Mouse (Mus musculus) neutrophil, adult 83 days (primary cell): ENCODE data around the gene Sept12. TPM values are rescaled to one million over a fixed set of nuclear protein-coding genes. Genes with fewer than 3 reads are reported as not detected.

ENCODE experiments used
- total RNA-seq, 2 experiments: library from RNA; stranded (reverse); gene quantifications; one replicate each; pipeline ENCODE4 v1.2.4; 2023

Gene Sept12
- not detected for total RNA-seq

DNA sequence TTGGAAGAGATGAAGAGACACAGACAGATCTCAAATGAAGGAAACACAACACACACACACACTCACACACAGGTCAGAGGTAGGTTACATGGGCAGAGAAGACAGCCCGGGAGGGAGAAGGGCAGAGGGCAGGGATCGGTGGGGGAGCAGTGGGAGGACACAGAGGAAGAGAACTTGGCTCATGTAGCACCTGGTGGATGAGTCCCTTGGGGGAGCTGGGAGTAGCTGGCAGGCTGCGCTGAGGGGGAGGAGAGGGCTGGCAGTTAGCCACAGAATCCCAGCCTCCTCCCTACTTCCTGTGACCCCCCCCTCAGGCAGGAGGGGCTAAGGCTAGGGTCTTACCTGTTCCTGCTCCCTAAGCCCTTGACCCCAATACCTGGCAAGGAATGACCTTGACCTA is at the start of gene Sept12:
Sept12 (minus strand) TSS at position 300 of the 400 bp plus-strand sequence.

DNA sequence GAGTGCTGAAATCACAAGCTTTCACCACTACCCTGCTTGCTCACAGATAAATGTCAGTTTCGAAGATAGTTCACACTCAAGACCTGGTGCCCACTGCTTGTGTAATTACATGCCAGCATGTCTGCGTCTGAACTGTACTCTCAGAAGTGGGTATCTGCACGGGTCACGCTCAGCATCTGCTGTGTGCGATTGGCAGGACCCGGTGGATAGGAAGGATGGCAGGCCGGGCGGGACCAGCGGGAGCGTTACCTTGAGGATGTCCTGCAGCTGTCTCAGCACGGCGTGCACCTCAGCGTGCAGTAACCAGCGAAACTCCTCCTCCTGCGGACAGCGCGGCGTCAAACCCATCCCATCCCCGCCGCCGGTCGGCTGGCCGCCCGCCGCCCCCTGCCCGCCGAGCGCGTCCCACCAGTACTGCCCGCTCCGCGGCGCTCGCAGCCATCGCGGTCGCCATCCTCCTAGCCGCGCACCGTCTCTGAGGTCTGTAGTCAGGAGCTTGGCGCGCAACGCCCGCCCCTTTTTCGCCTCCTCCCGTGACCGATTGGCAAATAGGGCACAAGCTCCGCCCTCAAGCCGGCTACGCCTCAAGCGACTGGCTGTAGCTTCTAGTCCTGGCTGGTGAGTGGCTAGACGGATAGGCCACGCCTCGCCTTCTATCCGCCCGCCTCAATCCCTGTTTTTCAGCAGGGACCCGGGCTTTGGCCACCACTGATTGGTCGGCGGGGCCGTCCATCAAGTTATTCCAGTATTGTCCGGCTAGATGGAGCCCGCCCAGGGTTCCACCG is 15.6 kb upstream of the Sept12 start, which contains the start of gene Rogdi:
Rogdi (minus strand) TSS at position 500 of the 785 bp plus-strand sequence.

DNA sequence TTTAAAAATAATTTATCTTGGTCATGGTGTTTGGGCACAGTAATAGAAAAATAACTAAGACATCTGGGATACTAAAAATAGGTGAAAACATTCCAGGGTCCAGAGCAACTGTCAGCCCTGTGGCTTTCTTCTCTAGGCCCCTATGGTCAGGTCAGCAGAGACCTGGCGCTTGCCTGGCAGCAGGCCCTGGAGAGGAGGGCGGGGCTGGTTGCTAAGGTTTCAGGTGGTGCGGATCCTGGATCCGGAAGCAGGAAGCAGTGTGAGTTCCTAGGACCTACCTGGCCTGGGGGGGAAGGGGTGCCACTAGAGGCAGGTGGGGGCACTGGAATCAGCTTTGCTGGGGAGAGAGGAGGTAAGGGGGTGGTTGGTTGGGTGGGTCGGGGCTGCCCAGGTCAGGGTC is 9.4 kb upstream of the Sept12 start, which contains the start of gene Smim22:
Smim22 (plus strand) TSS at position 222 of the 400 bp plus-strand sequence.

DNA sequence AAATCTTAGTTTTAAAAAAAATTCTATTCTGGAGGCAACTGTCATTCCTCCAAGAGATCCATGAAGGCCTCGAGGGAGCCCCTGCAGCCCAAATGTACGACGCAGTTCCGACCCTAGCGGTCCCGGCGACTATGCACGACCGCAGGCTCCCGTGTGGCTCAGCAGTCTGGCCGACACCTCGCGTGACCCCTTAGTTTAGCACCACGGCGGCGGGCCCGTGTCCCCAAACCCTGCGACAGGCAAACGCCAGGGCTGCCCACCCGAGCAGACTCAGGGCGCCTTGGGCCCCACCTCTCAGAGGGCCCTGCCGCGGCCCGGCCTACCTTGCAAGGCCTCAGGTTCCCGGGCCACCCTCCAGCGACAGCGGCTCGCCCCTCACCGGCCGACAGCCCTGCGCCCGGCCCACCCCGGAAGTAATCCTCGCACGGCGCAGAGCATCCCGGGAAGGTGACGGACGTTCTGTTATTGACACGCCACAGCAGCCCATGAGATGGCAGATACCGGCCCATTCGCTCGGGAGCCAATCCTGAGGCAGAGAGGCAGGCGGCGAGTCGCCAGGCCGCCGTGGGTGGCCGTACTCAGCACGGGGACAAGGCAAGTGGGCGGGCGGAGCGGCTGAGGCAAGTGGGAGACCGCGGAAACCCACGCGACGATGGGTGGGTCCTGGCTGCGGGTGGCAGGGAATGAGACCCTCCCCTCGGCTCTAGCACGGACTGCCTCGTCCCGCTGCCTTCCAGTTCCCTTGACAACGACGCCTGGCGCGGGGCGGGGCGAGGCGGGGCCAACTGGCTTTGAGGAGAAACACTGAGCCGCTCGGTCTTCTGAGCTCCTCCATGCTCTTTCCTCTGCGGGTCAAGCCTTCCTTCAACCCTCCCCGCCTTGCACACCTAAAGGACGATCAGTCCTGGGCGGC is 33.6 kb downstream of the Sept12 start, which contains the start of gene Anks3:
Anks3 (minus strand) TSS at position 409 of the 913 bp plus-strand sequence.

DNA sequence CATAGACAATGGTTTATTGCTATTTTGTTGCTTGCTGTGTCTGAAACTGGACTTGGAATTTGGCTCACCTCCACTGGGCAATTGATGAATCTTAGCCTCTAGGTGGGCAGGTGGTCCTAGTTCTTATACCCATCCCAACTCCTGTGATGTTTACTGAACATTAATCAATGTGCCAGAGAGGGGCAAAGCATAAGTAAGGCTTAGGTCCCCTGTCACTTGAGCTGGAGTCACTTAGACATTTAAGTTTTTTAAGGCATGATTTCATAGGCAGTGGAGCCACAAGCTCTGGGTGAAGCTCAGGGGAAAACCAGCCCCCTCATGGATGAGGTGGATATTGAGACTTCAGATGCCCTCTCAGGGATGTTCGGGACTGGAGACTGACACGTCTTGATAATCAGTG is 59.2 kb downstream of the Sept12 start, which contains the start of gene Nudt16l1:
Nudt16l1 (plus strand) TSS at position 301 of the 400 bp plus-strand sequence.

Other genes with a start within 250 kb of the Sept12 start
- 10 to 100 TPM; 12.9 to 14.2 TPM for gene Cdip1, start 207.6 kb downstream of the Sept12 start, total RNA-seq
- gene 4930562C15Rik, start 162.4 kb downstream of the Sept12 start, total RNA-seq = not detected
- gene Ubald1, start 117.5 kb downstream of the Sept12 start, total RNA-seq = 10 to 100 TPM; 47.8 to 49.8 TPM
- gene Mgrn1, start 111.6 kb downstream of the Sept12 start, total RNA-seq = 10 to 100 TPM; 55.9 to 58.3 TPM
- 10 to 100 TPM; 27.4 to 28.9 TPM for gene Nudt16l1, start 59.1 kb downstream of the Sept12 start, total RNA-seq
- 10 to 100 TPM; 37.1 to 42.3 TPM for gene Anks3, start 33.6 kb downstream of the Sept12 start, total RNA-seq
- not detected for gene Smim22, start 9.4 kb upstream of the Sept12 start, total RNA-seq
- 100 to 1,000 TPM; 243 to 295 TPM for gene Rogdi, start 15.7 kb upstream of the Sept12 start, total RNA-seq
- 100 to 1,000 TPM; 126 to 128 TPM for gene Glyr1, start 52.0 kb upstream of the Sept12 start, total RNA-seq
- gene Ubn1, start 52.2 kb upstream of the Sept12 start, total RNA-seq = 10 to 100 TPM; 58.3 to 69.4 TPM
- gene Ppl, start 134.6 kb upstream of the Sept12 start, total RNA-seq = under 1 TPM; 0.18 to 0.22 TPM
- not detected for gene Sec14l5, start 149.3 kb upstream of the Sept12 start, total RNA-seq
- gene Nagpa, start 206.2 kb upstream of the Sept12 start, total RNA-seq = 10 to 100 TPM; 29.1 to 35.5 TPM
- not detected for gene AU021092, start 224.4 kb upstream of the Sept12 start, total RNA-seq
- 10 to 100 TPM; 15.7 to 16.2 TPM for gene Alg1, start 235.8 kb upstream of the Sept12 start, total RNA-seq